ENCODE assay signal across 8 mouse cellular contexts in genomic region chr5:71658115-71658497, GRCm38 (mm10). TPM values are rescaled to one million over a fixed set of nuclear protein-coding genes. Genes with fewer than 3 reads are reported as not detected.
DNase-seq lines count a peak whose midpoint lies in the region; ATAC-seq and TF ChIP-seq lines count a peak whose summit lies in the region.

Gabra4 (minus strand) TSS chr5:71658308.

- peak within 1 kb of the TSS; percentile 18 for H3K9ac ChIP-seq in ES-Bruce4 (ENCODE audit: low read depth, poor library complexity, severe bottlenecking)
- H3K9ac ChIP-seq in embryonic facial prominence, embryonic 14.5 days (ENCODE audit: low read depth, low read length), result peak within 1 kb of the TSS; percentile 55
- peak within 1 kb of the TSS; percentile 59 for H3K9ac ChIP-seq in limb, embryonic 13.5 days

- no peak for TF ChIP-seq POLR2A in ES-Bruce4 (IDR thresholded peaks at IDR 0.05; ENCODE audit: insufficient read depth, low read length)
- TF ChIP-seq POLR2A in kidney, adult 2 months (IDR thresholded peaks at IDR 0.05; ENCODE audit: low read depth, low read length), result no peak
- no peak for TF ChIP-seq POLR2A in olfactory bulb, adult 2 months (IDR thresholded peaks at IDR 0.05; ENCODE audit: insufficient read depth, low read depth, low read length)

- peaks cover 8% of the 10 kb centered on the region for H3K27me3 ChIP-seq in ES-Bruce4 (ENCODE audit: control insufficient read depth, insufficient read depth, low read length, poor library complexity, severe bottlenecking)
- peaks cover 18% of the 10 kb centered on the region for H3K27me3 ChIP-seq in embryonic facial prominence, embryonic 14.5 days (replicated peaks; ENCODE audit: control insufficient read depth, insufficient read depth, low read length)
- H3K27me3 ChIP-seq in kidney, adult 2 months (replicated peaks; ENCODE audit: control insufficient read depth, insufficient read depth, low read length), result no peaks in the 10 kb centered on the region
- peaks cover 42% of the 10 kb centered on the region for H3K27me3 ChIP-seq in limb, embryonic 13.5 days

- no peaks in the 10 kb centered on the region for H3K36me3 ChIP-seq in ES-Bruce4 (ENCODE audit: control insufficient read depth, insufficient read depth, low read length, poor library complexity, severe bottlenecking)
- no peaks in the 10 kb centered on the region for H3K36me3 ChIP-seq in embryonic facial prominence, embryonic 14.5 days (ENCODE audit: control insufficient read depth, insufficient read depth, low read length)
- H3K36me3 ChIP-seq in kidney, adult 2 months (ENCODE audit: control insufficient read depth, insufficient read depth, low read length), result no peaks in the 10 kb centered on the region
- H3K36me3 ChIP-seq in limb, embryonic 13.5 days, result no peaks in the 10 kb centered on the region

- H3K4me3 ChIP-seq in ES-Bruce4 (ENCODE audit: low read depth, low read length), result peak within 1 kb of the TSS; percentile 70
- peak within 1 kb of the TSS; percentile 48 for H3K4me3 ChIP-seq in embryonic facial prominence, embryonic 14.5 days (ENCODE audit: low read depth, low read length)
- peak within 1 kb of the TSS; percentile 36; the same call in 1 of the 2 replicates for H3K4me3 ChIP-seq in kidney, adult 2 months (ENCODE audit: insufficient read depth, low read depth, low read length)
- H3K4me3 ChIP-seq in limb, embryonic 13.5 days, result peak within 1 kb of the TSS; percentile 60
- peak within 1 kb of the TSS; percentile 91 for H3K4me3 ChIP-seq in olfactory bulb, adult 2 months (ENCODE audit: insufficient read depth, low read depth, low read length)

- TF ChIP-seq EP300 in ES-Bruce4 (IDR thresholded peaks at IDR 0.05; ENCODE audit: insufficient read depth, low read depth, low read length), result no peak

- 1% methylated on average over 12 of the region's 15 CpGs for WGBS in embryonic facial prominence, embryonic 14.5 days
- under 1% methylated on average over 15 of the region's 15 CpGs for WGBS in kidney, adult 2 months
- 1% methylated on average over 15 of the region's 15 CpGs for WGBS in limb, embryonic 13.5 days
- under 1% methylated on average over 15 of the region's 15 CpGs for WGBS in olfactory bulb, adult 2 months

- no peak for DNase-seq in frontal cortex, postnatal 36 days (ENCODE audit: low spot score in 2 of 2)
- peak; percentile 28 for DNase-seq in embryonic facial prominence, embryonic 14.5 days (ENCODE audit: low spot score)
- DNase-seq in kidney, adult 2 months, result peak; percentile 18
- DNase-seq in thymus, postnatal 25 days, result no peak

- no peak within 1 kb of the TSS for H3K27ac ChIP-seq in ES-Bruce4 (ENCODE audit: insufficient read depth, low read length)
- H3K27ac ChIP-seq in embryonic facial prominence, embryonic 14.5 days (replicated peaks; ENCODE audit: low read depth, low read length), result no peak within 1 kb of the TSS
- no peak within 1 kb of the TSS for H3K27ac ChIP-seq in kidney, adult 2 months (ENCODE audit: insufficient read depth, low read depth, low read length)
- H3K27ac ChIP-seq in limb, embryonic 13.5 days, result no peak within 1 kb of the TSS
- H3K27ac ChIP-seq in olfactory bulb, adult 2 months (ENCODE audit: insufficient read depth, low read depth, low read length), result peak within 1 kb of the TSS; percentile 73

- H3K4me2 ChIP-seq in embryonic facial prominence, embryonic 14.5 days (ENCODE audit: low read depth, low read length), result peak within 1 kb of the TSS; percentile 96
- peak within 1 kb of the TSS; percentile 96 for H3K4me2 ChIP-seq in limb, embryonic 13.5 days (replicated peaks)

- no peaks in the 10 kb centered on the region for H3K4me1 ChIP-seq in ES-Bruce4 (ENCODE audit: control insufficient read depth, insufficient read depth, low read length)
- no peaks in the 10 kb centered on the region for H3K4me1 ChIP-seq in embryonic facial prominence, embryonic 14.5 days (ENCODE audit: control insufficient read depth, insufficient read depth, low read length)
- no peaks in the 10 kb centered on the region for H3K4me1 ChIP-seq in kidney, adult 2 months (ENCODE audit: control insufficient read depth, insufficient read depth, low read length)
- peaks cover 13% of the 10 kb centered on the region for H3K4me1 ChIP-seq in limb, embryonic 13.5 days
- peaks cover 7% of the 10 kb centered on the region for H3K4me1 ChIP-seq in olfactory bulb, adult 2 months (ENCODE audit: control insufficient read depth, insufficient read depth, low read length)

- no peaks in the 10 kb centered on the region for H3K9me3 ChIP-seq in ES-Bruce4 (replicated peaks; ENCODE audit: control insufficient read depth, insufficient read depth, low read length, poor library complexity, severe bottlenecking)
- no peaks in the 10 kb centered on the region for H3K9me3 ChIP-seq in embryonic facial prominence, embryonic 14.5 days (ENCODE audit: control insufficient read depth, low read length)
- no peaks in the 10 kb centered on the region for H3K9me3 ChIP-seq in limb, embryonic 13.5 days

- TF ChIP-seq CTCF in ES-Bruce4 (IDR thresholded peaks at IDR 0.05; ENCODE audit: low read depth, low read length), result no peak
- TF ChIP-seq CTCF in kidney, adult 2 months (conservative IDR thresholded peaks at IDR 0.05; ENCODE audit: insufficient read depth, insufficient read length, low read depth, low read length), result no peak
- no peak for TF ChIP-seq CTCF in olfactory bulb, adult 2 months (IDR thresholded peaks at IDR 0.05; ENCODE audit: insufficient read depth, low read depth, low read length)

- peak; percentile 28 for ATAC-seq in frontal cortex, adult (ENCODE audit: low TSS enrichment)
- peak; percentile 65 for ATAC-seq in embryonic facial prominence, embryonic 14.5 days (ENCODE audit: low read depth)
- ATAC-seq in limb, embryonic 13.5 days (ENCODE audit: low FRiP score, low read depth), result peak; percentile 68

RNA-seq across cellular contexts. Expression of gene Gabra4, which starts in this region (rescaled TPM):
- polyA plus RNA-seq in ES-Bruce4 (2011; ENCODE audit: insufficient read depth, insufficient read length, low read depth, missing spikeins), result 0.50 TPM in 1 of 2 replicates, not detected in the other
- 6.1 and 7.6 TPM in 2 replicates for polyA plus RNA-seq in embryonic facial prominence, embryonic 14.5 days (2014; fragmentation: Nextera tagmentation; extraction: Ambion mirVana)
- polyA plus RNA-seq in kidney, adult 2 months (2012; rRNA removed), result 0.31 and 0.37 TPM in 2 replicates
- 6.3 TPM in 2 replicates for polyA plus RNA-seq in limb, embryonic 13.5 days (2015; fragmentation: Nextera tagmentation; extraction: Ambion mirVana)
- 192 TPM in 1 of 2 replicates, not detected in the other for polyA plus RNA-seq in olfactory bulb, adult 2 months (2012; ENCODE audit: insufficient read depth, insufficient read length, low replicate concordance, missing spikeins)

Comparison
In these comparisons a context has a peak if more than half of its experiments do, and no peak if none do; other contexts are left out.
1. Peak in DNase-seq and H3K4me3 ChIP-seq in kidney, adult 2 months; RNA of the gene not detected or under 1 TPM.
2. H3K4me3 ChIP-seq: peak in every context shown above with its lines; median percentile 91 in olfactory bulb, adult 2 months; 70 in ES-Bruce4; 60 in limb, embryonic 13.5 days; 48 in embryonic facial prominence, embryonic 14.5 days; 36 in kidney, adult 2 months.